In the genomic region with DNA sequence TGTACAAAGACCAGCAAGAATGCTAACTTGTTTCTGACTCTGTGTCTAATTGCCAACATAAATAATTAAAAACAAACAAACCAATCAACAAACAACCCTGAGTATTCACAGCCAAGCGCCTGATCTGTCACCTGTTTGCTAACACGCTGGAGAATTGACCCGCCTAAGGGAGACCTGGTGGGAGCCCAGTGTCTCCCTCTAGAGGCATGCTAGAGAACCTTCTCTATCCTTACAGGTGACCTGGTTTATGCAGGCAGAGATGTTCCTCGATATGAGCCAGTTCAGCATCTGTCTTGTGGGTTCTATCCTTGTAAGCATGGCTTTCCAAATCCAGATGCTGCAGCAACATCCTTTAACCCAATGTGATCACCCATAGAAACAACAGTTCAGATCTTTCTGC, we compare ENCODE assay signal across 25 mouse cellular contexts.
DNase-seq lines count a peak whose midpoint lies in the region; ATAC-seq and TF ChIP-seq lines count a peak whose summit lies in the region.
"Had no signal": no experiment of that assay in that cellular context is flagged by ENCODE, and none has a peak within 500 bp of the region (broad histone marks: within the 10 kb centered on the region; RNA-seq: fewer than 3 reads in every experiment).

No protein-coding gene starts in this region.

- intact Hi-C loops in left cerebral cortex, adult 2 months (cut with DNase I), result loop anchor here (10.0 kb wide), 1 partner anchor 267 kb away; no protein-coding TSS in a partner anchor
- intact Hi-C loops in left cerebral cortex, postnatal 4 days (cut with DNase I), result no loop called here

- no peak overlapping the region for H3K9ac ChIP-seq in midbrain, postnatal 0 days (replicated peaks; ENCODE audit: low read length, poor library complexity, severe bottlenecking)
- no peak overlapping the region for H3K9ac ChIP-seq in midbrain, embryonic 15.5 days
- no peak overlapping the region for H3K9ac ChIP-seq in stomach, postnatal 0 days (ENCODE audit: low read length)
- H3K9ac ChIP-seq: embryonic facial prominence, embryonic 12.5 days; limb, embryonic 13.5 days had no signal

- TF ChIP-seq EP300 in stomach, postnatal 0 days (optimal IDR thresholded peaks at IDR 0.05), result no peak

- no peaks in the 10 kb centered on the region for H3K4me1 ChIP-seq in heart, embryonic 10.5 days
- no peaks in the 10 kb centered on the region for H3K4me1 ChIP-seq in midbrain, postnatal 0 days (ENCODE audit: insufficient read depth, low read length)
- peaks cover 8% of the 10 kb centered on the region for H3K4me1 ChIP-seq in midbrain, embryonic 15.5 days
- H3K4me1 ChIP-seq in stomach, postnatal 0 days (replicated peaks; ENCODE audit: control insufficient read depth, insufficient read depth), result no peaks in the 10 kb centered on the region
- H3K4me1 ChIP-seq: embryonic facial prominence, embryonic 12.5 days; limb, embryonic 13.5 days had no signal

- no peaks in the 10 kb centered on the region for H3K9me3 ChIP-seq in heart, embryonic 10.5 days
- H3K9me3 ChIP-seq in midbrain, postnatal 0 days (ENCODE audit: low read length), result no peaks in the 10 kb centered on the region
- H3K9me3 ChIP-seq in midbrain, embryonic 15.5 days, result no peaks in the 10 kb centered on the region
- no peaks in the 10 kb centered on the region for H3K9me3 ChIP-seq in stomach, postnatal 0 days (ENCODE audit: control insufficient read depth, low read length)
- H3K9me3 ChIP-seq: embryonic facial prominence, embryonic 12.5 days; limb, embryonic 13.5 days had no signal

- peak; percentile 12 for DNase-seq in heart, adult 11 months
- DNase-seq in heart, embryonic 10.5 days (ENCODE audit: low spot score), result no peak
- no peak for DNase-seq in left cerebral cortex, adult 2 months (ENCODE audit: extremely low spot score in 1 of 2, low spot score in 2 of 2)
- no peak for DNase-seq in left cerebral cortex, postnatal 4 days
- DNase-seq in midbrain, postnatal 0 days (ENCODE audit: low spot score), result no peak
- no peak for DNase-seq in stomach, postnatal 0 days (ENCODE audit: low spot score)
- DNase-seq in thymus, postnatal 0 days (ENCODE audit: low spot score), result no peak
- DNase-seq: adrenal gland, adult 8-10 months; cerebellum, adult 18-20 months; cerebellum, postnatal 14 days; gastrocnemius, adult 2 months; kidney, adult 11 months; kidney, postnatal 10 days; layer of hippocampus, postnatal 36 days; lung, adult 2 months; lung, postnatal 4 days; right cerebral cortex, postnatal 4 days; thymus, postnatal 4 days had no signal

- no peaks in the 10 kb centered on the region for H3K27me3 ChIP-seq in heart, embryonic 10.5 days (ENCODE audit: insufficient read depth, poor library complexity, severe bottlenecking)
- H3K27me3 ChIP-seq in midbrain, postnatal 0 days (ENCODE audit: insufficient read depth, low read length), result no peaks in the 10 kb centered on the region
- no peaks in the 10 kb centered on the region for H3K27me3 ChIP-seq in midbrain, embryonic 15.5 days (replicated peaks)
- no peaks in the 10 kb centered on the region for H3K27me3 ChIP-seq in stomach, postnatal 0 days (ENCODE audit: control insufficient read depth, insufficient read depth, low read length)
- H3K27me3 ChIP-seq: embryonic facial prominence, embryonic 12.5 days; limb, embryonic 13.5 days had no signal

- TF ChIP-seq CTCF in left cerebral cortex, adult 2 months (IDR thresholded peaks at IDR 0.05), result peak; percentile 9; the same call in 1 of the 2 replicates
- peak; percentile 36; the same call in 1 of the 2 replicates for TF ChIP-seq CTCF in midbrain, postnatal 0 days (IDR thresholded peaks at IDR 0.05)
- TF ChIP-seq CTCF in stomach, postnatal 0 days (IDR thresholded peaks at IDR 0.05; ENCODE audit: low read depth), result peak; percentile 55

- 46% methylated on average over 4 of the region's 4 CpGs for WGBS in heart, embryonic 10.5 days
- 57% methylated on average over 4 of the region's 4 CpGs for WGBS in midbrain, postnatal 0 days
- WGBS in midbrain, embryonic 15.5 days, result 65% methylated on average over 4 of the region's 4 CpGs
- WGBS in stomach, postnatal 0 days, result 50% methylated on average over 4 of the region's 4 CpGs

- no peak overlapping the region for H3K27ac ChIP-seq in heart, embryonic 10.5 days
- no peak overlapping the region for H3K27ac ChIP-seq in left cerebral cortex, adult 2 months
- no peak overlapping the region for H3K27ac ChIP-seq in midbrain, postnatal 0 days (ENCODE audit: low read depth, low read length)
- no peak overlapping the region for H3K27ac ChIP-seq in midbrain, embryonic 15.5 days
- no peak overlapping the region for H3K27ac ChIP-seq in stomach, postnatal 0 days (replicated peaks)
- H3K27ac ChIP-seq: embryonic facial prominence, embryonic 12.5 days; gastrocnemius, adult 2 months; limb, embryonic 13.5 days had no signal

- ATAC-seq in midbrain, postnatal 0 days (ENCODE audit: low FRiP score), result no peak
- ATAC-seq in midbrain, embryonic 15.5 days (replicated peaks), result no peak
- ATAC-seq in stomach, postnatal 0 days (ENCODE audit: low FRiP score, low TSS enrichment), result no peak
- ATAC-seq: activated CD4-positive, CD25-positive, alpha-beta regulatory T cell, adult 4 months; hindbrain, embryonic 16.5 days; midbrain, embryonic 16.5 days had no signal

- no peak overlapping the region for H3K4me3 ChIP-seq in heart, embryonic 10.5 days
- H3K4me3 ChIP-seq in left cerebral cortex, adult 2 months, result no peak overlapping the region
- no peak overlapping the region for H3K4me3 ChIP-seq in midbrain, postnatal 0 days (ENCODE audit: low read depth, low read length)
- no peak overlapping the region for H3K4me3 ChIP-seq in midbrain, embryonic 15.5 days
- H3K4me3 ChIP-seq in stomach, postnatal 0 days (ENCODE audit: low read depth, low read length), result no peak overlapping the region
- H3K4me3 ChIP-seq: embryonic facial prominence, embryonic 12.5 days; gastrocnemius, adult 2 months; limb, embryonic 13.5 days had no signal

- no peaks in the 10 kb centered on the region for H3K36me3 ChIP-seq in heart, embryonic 10.5 days
- no peaks in the 10 kb centered on the region for H3K36me3 ChIP-seq in midbrain, postnatal 0 days (ENCODE audit: insufficient read depth, low read length)
- H3K36me3 ChIP-seq in midbrain, embryonic 15.5 days (replicated peaks), result no peaks in the 10 kb centered on the region
- H3K36me3 ChIP-seq in stomach, postnatal 0 days (ENCODE audit: control insufficient read depth, insufficient read depth, low read length), result no peaks in the 10 kb centered on the region
- H3K36me3 ChIP-seq: embryonic facial prominence, embryonic 12.5 days; limb, embryonic 13.5 days had no signal

- H3K4me2 ChIP-seq in midbrain, postnatal 0 days (ENCODE audit: low read depth, low read length, poor library complexity, severe bottlenecking), result no peak overlapping the region
- H3K4me2 ChIP-seq in midbrain, embryonic 15.5 days, result no peak overlapping the region
- H3K4me2 ChIP-seq in stomach, postnatal 0 days (replicated peaks; ENCODE audit: low read depth), result no peak overlapping the region
- H3K4me2 ChIP-seq: embryonic facial prominence, embryonic 12.5 days; heart, embryonic 11.5 days; limb, embryonic 13.5 days had no signal
